20 mouse cellular contexts compared by ENCODE assay signal in the genomic region with DNA sequence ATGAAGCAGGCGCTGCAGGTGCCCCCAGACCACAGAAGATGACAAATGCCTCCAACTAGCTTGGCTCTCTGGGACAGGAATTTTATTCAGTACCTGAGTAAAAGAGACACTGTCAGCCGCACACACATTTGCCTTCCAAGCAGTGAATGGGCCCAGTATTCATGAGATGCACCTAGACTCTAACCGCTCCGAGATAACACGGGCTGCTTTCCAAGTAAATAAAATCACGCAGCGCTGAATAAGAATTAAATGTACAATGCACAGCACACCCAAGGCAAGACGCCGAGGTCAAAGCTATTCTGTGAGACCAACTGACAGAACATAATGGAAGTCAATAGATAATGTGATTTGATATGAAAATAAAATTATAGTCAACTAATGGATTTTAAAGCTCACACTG.
A peak's percentile ranks its signal among the peaks of the same experiment; 100 is the strongest.
DNase-seq lines count a peak whose midpoint lies in the region; ATAC-seq and TF ChIP-seq lines count a peak whose summit lies in the region.
"Had no signal": no experiment of that assay in that cellular context is flagged by ENCODE, and none has a peak within 500 bp of the region (broad histone marks: within the 10 kb centered on the region; RNA-seq: fewer than 3 reads in every experiment).

No protein-coding gene starts in this region.

- 67% methylated on average over 9 of the region's 9 CpGs for WGBS in forebrain, embryonic 12.5 days
- 53% methylated on average over 9 of the region's 9 CpGs for WGBS in hindbrain, embryonic 14.5 days
- 84% methylated on average over 9 of the region's 9 CpGs for WGBS in kidney, embryonic 16.5 days
- 85% methylated on average over 9 of the region's 9 CpGs for WGBS in liver, embryonic 11.5 days

- peaks cover 88% of the 10 kb centered on the region for H3K4me1 ChIP-seq in forebrain, embryonic 12.5 days
- H3K4me1 ChIP-seq in hindbrain, embryonic 14.5 days (replicated peaks; ENCODE audit: control insufficient read depth, insufficient read depth, low read length): peaks cover 76% of the 10 kb centered on the region
- peaks cover 46% of the 10 kb centered on the region for H3K4me1 ChIP-seq in kidney, embryonic 16.5 days (ENCODE audit: insufficient read depth, low read length)
- peaks cover 31% of the 10 kb centered on the region for H3K4me1 ChIP-seq in liver, embryonic 11.5 days (replicated peaks; ENCODE audit: control insufficient read depth, insufficient read depth, low read length)

- TF ChIP-seq CTCF in gastrocnemius, adult 2 months (IDR thresholded peaks at IDR 0.05): no peak
- no peak for TF ChIP-seq CTCF in brain, embryonic 14.5 days (IDR thresholded peaks at IDR 0.05; ENCODE audit: borderline replicate concordance, extremely low read depth, insufficient read depth, insufficient read length)

- H3K27ac ChIP-seq in gastrocnemius, adult 2 months: 0 out of 2 replicates have a peak overlapping the region, but pooled peaks have one; percentile 24
- peak overlapping the region; percentile 70 for H3K27ac ChIP-seq in forebrain, embryonic 12.5 days
- H3K27ac ChIP-seq in hindbrain, embryonic 14.5 days: peak overlapping the region; percentile 52
- H3K27ac ChIP-seq in kidney, embryonic 16.5 days (ENCODE audit: low read length): no peak overlapping the region
- H3K27ac ChIP-seq in liver, embryonic 11.5 days (ENCODE audit: low read depth, low read length): no peak overlapping the region
- H3K27ac ChIP-seq: embryonic facial prominence, embryonic 15.5 days; limb, embryonic 12.5 days; liver, embryonic 13.5 days; macrophage; stomach, postnatal 0 days had no signal

- no peak overlapping the region for H3K4me3 ChIP-seq in gastrocnemius, adult 2 months
- no peak overlapping the region for H3K4me3 ChIP-seq in forebrain, embryonic 12.5 days (replicated peaks)
- no peak overlapping the region for H3K4me3 ChIP-seq in hindbrain, embryonic 14.5 days (replicated peaks; ENCODE audit: low read length)
- H3K4me3 ChIP-seq in kidney, embryonic 16.5 days (ENCODE audit: low read length): no peak overlapping the region
- H3K4me3 ChIP-seq in liver, embryonic 11.5 days (ENCODE audit: low read depth, low read length): no peak overlapping the region
- H3K4me3 ChIP-seq: embryonic facial prominence, embryonic 15.5 days; limb, embryonic 12.5 days; liver, embryonic 13.5 days had no signal

- no peak for DNase-seq in gastrocnemius, adult 2 months
- no peak for DNase-seq in gastrocnemius, postnatal 4 days (ENCODE audit: low spot score in 2 of 2)
- DNase-seq in brain, embryonic 14.5 days (ENCODE audit: low read depth): peak; percentile 58
- no peak for DNase-seq in hindbrain, embryonic 14.5 days (ENCODE audit: low spot score)
- DNase-seq in liver, embryonic 11.5 days (ENCODE audit: low spot score): no peak
- no peak for DNase-seq in urinary bladder, postnatal 10 days (ENCODE audit: low spot score)
- DNase-seq: adrenal gland, postnatal 36 days; B cell, adult 2 months; heart, postnatal 36 days; kidney, adult 8-10 months; kidney, postnatal 36 days; liver, embryonic 13.5 days; right cerebral cortex, adult 18-20 months had no signal

- ATAC-seq in forebrain, embryonic 12.5 days (ENCODE audit: low FRiP score): no peak
- ATAC-seq in hindbrain, embryonic 14.5 days (ENCODE audit: low FRiP score): no peak
- no peak for ATAC-seq in kidney, embryonic 16.5 days (ENCODE audit: low FRiP score, low TSS enrichment)
- ATAC-seq in liver, embryonic 11.5 days (replicated peaks; ENCODE audit: low FRiP score): no peak

- no peak for TF ChIP-seq POLR2A in brain, embryonic 14.5 days (IDR thresholded peaks at IDR 0.05; ENCODE audit: borderline replicate concordance, extremely low read depth, insufficient read depth, insufficient read length, poor library complexity, severe bottlenecking)

- intact Hi-C loops in gastrocnemius, adult 2 months (cut with DNase I): loop anchor here (10.0 kb wide), 1 partner anchor 239 kb away; no protein-coding TSS in a partner anchor

- H3K4me2 ChIP-seq in forebrain, embryonic 12.5 days: no peak overlapping the region
- no peak overlapping the region for H3K4me2 ChIP-seq in hindbrain, embryonic 14.5 days (replicated peaks)
- no peak overlapping the region for H3K4me2 ChIP-seq in kidney, embryonic 16.5 days (replicated peaks; ENCODE audit: low read depth, low read length)
- H3K4me2 ChIP-seq in liver, embryonic 11.5 days: no peak overlapping the region
- H3K4me2 ChIP-seq: embryonic facial prominence, embryonic 15.5 days; limb, embryonic 12.5 days; liver, embryonic 13.5 days; lung, embryonic 14.5 days had no signal

- no peaks in the 10 kb centered on the region for H3K9me3 ChIP-seq in forebrain, embryonic 12.5 days
- no peaks in the 10 kb centered on the region for H3K9me3 ChIP-seq in hindbrain, embryonic 14.5 days (ENCODE audit: control insufficient read depth, low read length)
- H3K9me3 ChIP-seq in kidney, embryonic 16.5 days (ENCODE audit: low read length): no peaks in the 10 kb centered on the region
- H3K9me3 ChIP-seq in liver, embryonic 11.5 days (ENCODE audit: control insufficient read depth, low read length): no peaks in the 10 kb centered on the region
- H3K9me3 ChIP-seq: embryonic facial prominence, embryonic 15.5 days; limb, embryonic 12.5 days; liver, embryonic 13.5 days had no signal

- no peak overlapping the region for H3K9ac ChIP-seq in forebrain, embryonic 12.5 days
- no peak overlapping the region for H3K9ac ChIP-seq in hindbrain, embryonic 14.5 days
- no peak overlapping the region for H3K9ac ChIP-seq in kidney, embryonic 16.5 days (replicated peaks; ENCODE audit: low read length)
- no peak overlapping the region for H3K9ac ChIP-seq in liver, embryonic 11.5 days (ENCODE audit: low read depth, low read length)
- H3K9ac ChIP-seq: embryonic facial prominence, embryonic 15.5 days; limb, embryonic 12.5 days; liver, embryonic 13.5 days; lung, embryonic 14.5 days had no signal

- H3K36me3 ChIP-seq in forebrain, embryonic 12.5 days (replicated peaks): peaks cover 13% of the 10 kb centered on the region
- no peaks in the 10 kb centered on the region for H3K36me3 ChIP-seq in hindbrain, embryonic 14.5 days (replicated peaks; ENCODE audit: control insufficient read depth, insufficient read depth)
- H3K36me3 ChIP-seq in kidney, embryonic 16.5 days (ENCODE audit: insufficient read depth, low read length): no peaks in the 10 kb centered on the region
- H3K36me3 ChIP-seq in liver, embryonic 11.5 days (ENCODE audit: control insufficient read depth, insufficient read depth, low read length): no peaks in the 10 kb centered on the region
- H3K36me3 ChIP-seq: embryonic facial prominence, embryonic 15.5 days; liver, embryonic 13.5 days had no signal

- no peaks in the 10 kb centered on the region; the same call in 1 of the 2 replicates for H3K27me3 ChIP-seq in forebrain, embryonic 12.5 days
- H3K27me3 ChIP-seq in hindbrain, embryonic 14.5 days (ENCODE audit: control insufficient read depth, insufficient read depth, low read length): no peaks in the 10 kb centered on the region
- H3K27me3 ChIP-seq in kidney, embryonic 16.5 days (ENCODE audit: insufficient read depth, low read length): no peaks in the 10 kb centered on the region
- no peaks in the 10 kb centered on the region for H3K27me3 ChIP-seq in liver, embryonic 11.5 days (replicated peaks; ENCODE audit: control insufficient read depth, insufficient read depth, low read length)
- H3K27me3 ChIP-seq: embryonic facial prominence, embryonic 15.5 days; limb, embryonic 12.5 days; liver, embryonic 13.5 days had no signal

Comparison
In these comparisons a context has a peak if more than half of its experiments do, and no peak if none do; other contexts are left out.
1. H3K27ac ChIP-seq: peak in gastrocnemius, adult 2 months (single experiment), forebrain, embryonic 12.5 days (single experiment) and hindbrain, embryonic 14.5 days (single experiment); none in kidney, embryonic 16.5 days (single experiment) and liver, embryonic 11.5 days (single experiment).